Mouse (Mus musculus) right cerebral cortex, adult 2 months (tissue): ENCODE results near the gene Hunk.

Experiments
- DNase-seq, 2 experiments: peaks; one replicate each; pipeline ENCODE4 v3.0.0; 2021 to 2022; ENCODE audit warnings: low spot score in 2 of 2

Gene Hunk

GRCm38 (mm10) chr16:90390731-90391130, 4.9 kb downstream of the Hunk start:
- DNase-seq = no peak

- no peak for DNase-seq
Measured at GRCm38 (mm10) chr16:90394761-90395160, 8.9 kb downstream of the Hunk start.

GRCm38 (mm10) chr16:90395996-90396556, 10.3 kb downstream of the Hunk start:
- DNase-seq = no peak

GRCm38 (mm10) chr16:90396882-90397281, 11.1 kb downstream of the Hunk start:
- DNase-seq = no peak

- DNase-seq = no peak
Measured at GRCm38 (mm10) chr16:90400314-90400713, 14.5 kb downstream of the Hunk start.

GRCm38 (mm10) chr16:90400906-90401666, 15.3 kb downstream of the Hunk start:
- DNase-seq = no peak

- no peak for DNase-seq
Measured at GRCm38 (mm10) chr16:90402292-90402691, 16.5 kb downstream of the Hunk start.

- no peak for DNase-seq
Measured at GRCm38 (mm10) chr16:90405195-90405594, 19.4 kb downstream of the Hunk start.

- no peak for DNase-seq
Measured at GRCm38 (mm10) chr16:90405599-90405998, 19.8 kb downstream of the Hunk start.

GRCm38 (mm10) chr16:90407541-90408289, 21.9 kb downstream of the Hunk start:
- DNase-seq = no peak

GRCm38 (mm10) chr16:90412096-90413082, 26.6 kb downstream of the Hunk start:
- DNase-seq = no peak

- DNase-seq = no peak
Measured at GRCm38 (mm10) chr16:90416621-90417020, 30.8 kb downstream of the Hunk start.

GRCm38 (mm10) chr16:90418661-90419060, 32.8 kb downstream of the Hunk start:
- DNase-seq = no peak

- no peak for DNase-seq
Measured at GRCm38 (mm10) chr16:90421145-90421544, 35.3 kb downstream of the Hunk start.

GRCm38 (mm10) chr16:90421551-90421950, 35.7 kb downstream of the Hunk start:
- no peak for DNase-seq

GRCm38 (mm10) chr16:90422108-90422529, 36.3 kb downstream of the Hunk start:
- peak; percentile 28 to 46 for DNase-seq

GRCm38 (mm10) chr16:90423898-90424297, 38.1 kb downstream of the Hunk start:
- no peak for DNase-seq

GRCm38 (mm10) chr16:90424391-90424790, 38.6 kb downstream of the Hunk start:
- DNase-seq = no peak

GRCm38 (mm10) chr16:90426234-90426633, 40.4 kb downstream of the Hunk start:
- DNase-seq = no peak

GRCm38 (mm10) chr16:90427838-90428630, 42.2 kb downstream of the Hunk start:
- DNase-seq = no peak

- no peak for DNase-seq
Measured at GRCm38 (mm10) chr16:90433551-90433950, 47.7 kb downstream of the Hunk start.
